Mouse (Mus musculus): ENCODE results near the gene Tbk1. TPM values are rescaled to one million over a fixed set of nuclear protein-coding genes. Genes with fewer than 3 reads are reported as not detected.

The Tbk1 gene
- polyA plus RNA-seq, 1 experiment = 14.8 TPM

- no peak for DNase-seq
- H3K27ac ChIP-seq (ENCODE audit: insufficient read depth, low read depth, low read length) = no peak overlapping the region
- H3K27me3 ChIP-seq (replicated peaks; ENCODE audit: control insufficient read depth, insufficient read depth, low read length) = no peaks in the 10 kb centered on the region
- TF ChIP-seq POLR2A (IDR thresholded peaks at IDR 0.05; ENCODE audit: low read depth, low read length) (no peak), CTCF (conservative IDR thresholded peaks at IDR 0.05; ENCODE audit: insufficient read depth, insufficient read length, low read depth, low read length) (no peak)
- no peaks in the 10 kb centered on the region for H3K4me1 ChIP-seq (ENCODE audit: control insufficient read depth, insufficient read depth, low read length)
- WGBS = 78% methylated on average over 9 of the region's 9 CpGs
- no peak overlapping the region for H3K4me3 ChIP-seq (ENCODE audit: insufficient read depth, low read depth, low read length)
- peaks cover 2% of the 10 kb centered on the region for H3K36me3 ChIP-seq (ENCODE audit: control insufficient read depth, insufficient read depth, low read length)
Observed at GRCm38 (mm10) chr10:121550334-121550733, 36.3 kb downstream of the Tbk1 start.

DNA sequence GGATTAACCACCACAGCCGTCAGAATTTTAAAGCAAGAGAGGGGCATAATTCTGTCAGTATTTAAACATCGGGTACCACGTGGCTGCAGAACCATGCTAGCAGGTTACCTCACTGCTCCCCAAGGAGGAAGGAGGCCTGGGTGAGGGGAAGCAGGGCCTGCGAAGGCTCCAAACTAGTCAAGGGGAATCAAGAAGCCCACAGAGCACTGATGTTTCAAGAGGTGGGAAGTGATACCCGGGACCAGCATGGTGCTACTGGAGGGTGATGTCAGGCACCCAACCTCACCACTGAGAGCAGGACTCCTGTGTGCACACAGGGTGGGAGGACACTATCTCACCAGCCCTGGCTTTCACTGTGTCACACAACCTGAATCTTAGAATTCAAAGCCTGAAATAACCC lies 36.9 kb downstream of the Tbk1 start:
- DNase-seq = no peak
- Histone ChIP-seq H3K27ac (ENCODE audit: insufficient read depth, low read depth, low read length) (no peak overlapping the region), H3K27me3 (replicated peaks; ENCODE audit: control insufficient read depth, insufficient read depth, low read length) (no peaks in the 10 kb centered on the region), H3K4me3 (ENCODE audit: insufficient read depth, low read depth, low read length) (no peak overlapping the region), H3K4me1 (ENCODE audit: control insufficient read depth, insufficient read depth, low read length) (no peaks in the 10 kb centered on the region), H3K36me3 (ENCODE audit: control insufficient read depth, insufficient read depth, low read length) (peaks cover 2% of the 10 kb centered on the region)
- TF ChIP-seq CTCF (conservative IDR thresholded peaks at IDR 0.05; ENCODE audit: insufficient read depth, insufficient read length, low read depth, low read length) = no peak
- no peak for TF ChIP-seq POLR2A (IDR thresholded peaks at IDR 0.05; ENCODE audit: low read depth, low read length)
- WGBS = 86% methylated on average over 5 of the region's 5 CpGs

DNA sequence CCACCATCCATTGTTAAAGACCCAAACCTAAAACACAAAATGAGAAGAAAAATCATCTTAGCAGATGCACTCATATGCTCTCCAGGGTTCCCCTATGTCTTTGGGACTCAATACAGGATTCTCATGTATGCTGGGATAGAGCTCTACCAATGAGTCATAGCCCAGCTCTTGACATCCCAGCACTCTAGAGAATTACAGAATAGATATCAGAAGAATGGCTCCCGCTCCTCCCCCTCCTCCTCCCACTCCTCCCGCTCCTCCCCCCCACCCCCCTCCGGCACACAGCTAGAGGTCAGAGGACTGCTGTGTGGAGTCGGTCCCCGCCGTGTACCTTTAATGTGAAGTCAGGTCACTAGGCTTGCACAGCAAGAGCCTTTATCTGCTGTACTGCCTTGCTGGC lies 39.4 kb downstream of the Tbk1 start:
- no peak overlapping the region for H3K27ac ChIP-seq (ENCODE audit: insufficient read depth, low read depth, low read length)
- no peak overlapping the region for H3K4me3 ChIP-seq (ENCODE audit: insufficient read depth, low read depth, low read length)
- no peaks in the 10 kb centered on the region; the same call in 1 of the 2 replicates for H3K36me3 ChIP-seq (ENCODE audit: control insufficient read depth, insufficient read depth, low read length)
- WGBS = 79% methylated on average over 6 of the region's 6 CpGs
- TF ChIP-seq POLR2A (IDR thresholded peaks at IDR 0.05; ENCODE audit: low read depth, low read length) (no peak), CTCF (conservative IDR thresholded peaks at IDR 0.05; ENCODE audit: insufficient read depth, insufficient read length, low read depth, low read length) (no peak)
- no peaks in the 10 kb centered on the region for H3K4me1 ChIP-seq (ENCODE audit: control insufficient read depth, insufficient read depth, low read length)
- no peaks in the 10 kb centered on the region for H3K27me3 ChIP-seq (replicated peaks; ENCODE audit: control insufficient read depth, insufficient read depth, low read length)
- DNase-seq = no peak

DNA sequence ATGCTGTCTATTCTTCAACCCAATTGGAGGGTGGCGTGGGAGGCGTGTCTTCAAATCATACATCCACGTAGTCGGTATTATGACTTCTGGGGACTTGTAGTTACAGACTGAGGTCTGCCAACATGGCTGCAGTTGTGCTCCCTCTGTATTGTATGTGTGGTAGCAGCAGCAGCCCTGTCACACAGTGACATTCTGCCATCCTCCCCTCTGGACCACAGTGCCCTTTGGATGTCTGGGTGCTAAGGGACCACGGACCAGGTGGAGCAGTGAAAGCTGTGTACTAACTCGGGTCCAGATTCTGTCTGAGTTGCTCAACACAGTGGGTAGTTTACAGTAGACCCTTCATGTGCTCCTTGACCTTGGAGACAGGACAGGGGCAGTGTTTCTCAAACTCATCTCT lies 43.0 kb downstream of the Tbk1 start:
- no peak overlapping the region for H3K27ac ChIP-seq (ENCODE audit: insufficient read depth, low read depth, low read length)
- WGBS = 97% methylated on average over 6 of the region's 6 CpGs
- H3K4me3 ChIP-seq (ENCODE audit: insufficient read depth, low read depth, low read length) = no peak overlapping the region
- H3K4me1 ChIP-seq (ENCODE audit: control insufficient read depth, insufficient read depth, low read length) = no peaks in the 10 kb centered on the region
- TF ChIP-seq POLR2A (IDR thresholded peaks at IDR 0.05; ENCODE audit: low read depth, low read length) (no peak), CTCF (conservative IDR thresholded peaks at IDR 0.05; ENCODE audit: insufficient read depth, insufficient read length, low read depth, low read length) (no peak)
- no peaks in the 10 kb centered on the region for H3K36me3 ChIP-seq (ENCODE audit: control insufficient read depth, insufficient read depth, low read length)
- H3K27me3 ChIP-seq (replicated peaks; ENCODE audit: control insufficient read depth, insufficient read depth, low read length) = no peaks in the 10 kb centered on the region
- no peak for DNase-seq

DNA sequence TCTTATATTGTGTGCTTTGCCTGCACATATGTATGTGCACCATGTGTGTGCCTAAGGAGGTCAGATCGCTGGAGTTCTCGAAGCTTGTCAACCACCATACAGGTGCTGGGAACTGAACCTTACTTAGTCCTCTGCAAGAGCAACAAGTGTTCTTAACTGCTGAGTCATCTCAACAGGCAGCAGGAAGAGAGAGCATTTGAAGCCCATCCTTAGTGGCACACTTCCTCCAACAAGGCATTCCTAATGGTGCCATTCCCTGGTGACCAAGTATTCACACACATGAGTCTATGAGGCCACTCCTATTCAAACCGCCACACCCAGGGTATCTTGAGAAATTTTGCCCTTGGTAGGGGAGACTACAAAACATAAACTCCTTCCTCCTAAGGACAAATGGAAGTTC lies 44.4 kb downstream of the Tbk1 start:
- Histone ChIP-seq H3K4me1 (ENCODE audit: control insufficient read depth, insufficient read depth, low read length) (no peaks in the 10 kb centered on the region), H3K27ac (ENCODE audit: insufficient read depth, low read depth, low read length) (no peak overlapping the region), H3K4me3 (ENCODE audit: insufficient read depth, low read depth, low read length) (no peak overlapping the region), H3K27me3 (replicated peaks; ENCODE audit: control insufficient read depth, insufficient read depth, low read length) (no peaks in the 10 kb centered on the region), H3K36me3 (ENCODE audit: control insufficient read depth, insufficient read depth, low read length) (no peaks in the 10 kb centered on the region)
- TF ChIP-seq POLR2A (IDR thresholded peaks at IDR 0.05; ENCODE audit: low read depth, low read length) (no peak), CTCF (conservative IDR thresholded peaks at IDR 0.05; ENCODE audit: insufficient read depth, insufficient read length, low read depth, low read length) (no peak)
- no peak for DNase-seq
- WGBS = 96% methylated on average over 3 of the region's 3 CpGs

- WGBS = 51% methylated on average over 4 of the region's 4 CpGs
- DNase-seq = no peak
- H3K36me3 ChIP-seq (ENCODE audit: control insufficient read depth, insufficient read depth, low read length) = no peaks in the 10 kb centered on the region
- H3K27me3 ChIP-seq (replicated peaks; ENCODE audit: control insufficient read depth, insufficient read depth, low read length) = no peaks in the 10 kb centered on the region
- TF ChIP-seq POLR2A (IDR thresholded peaks at IDR 0.05; ENCODE audit: low read depth, low read length) (no peak), CTCF (conservative IDR thresholded peaks at IDR 0.05; ENCODE audit: insufficient read depth, insufficient read length, low read depth, low read length) (no peak)
- no peak overlapping the region for H3K27ac ChIP-seq (ENCODE audit: insufficient read depth, low read depth, low read length)
- H3K4me1 ChIP-seq (ENCODE audit: control insufficient read depth, insufficient read depth, low read length) = no peaks in the 10 kb centered on the region
- no peak overlapping the region for H3K4me3 ChIP-seq (ENCODE audit: insufficient read depth, low read depth, low read length)
Observed at GRCm38 (mm10) chr10:121534995-121535394, 51.6 kb downstream of the Tbk1 start.

DNA sequence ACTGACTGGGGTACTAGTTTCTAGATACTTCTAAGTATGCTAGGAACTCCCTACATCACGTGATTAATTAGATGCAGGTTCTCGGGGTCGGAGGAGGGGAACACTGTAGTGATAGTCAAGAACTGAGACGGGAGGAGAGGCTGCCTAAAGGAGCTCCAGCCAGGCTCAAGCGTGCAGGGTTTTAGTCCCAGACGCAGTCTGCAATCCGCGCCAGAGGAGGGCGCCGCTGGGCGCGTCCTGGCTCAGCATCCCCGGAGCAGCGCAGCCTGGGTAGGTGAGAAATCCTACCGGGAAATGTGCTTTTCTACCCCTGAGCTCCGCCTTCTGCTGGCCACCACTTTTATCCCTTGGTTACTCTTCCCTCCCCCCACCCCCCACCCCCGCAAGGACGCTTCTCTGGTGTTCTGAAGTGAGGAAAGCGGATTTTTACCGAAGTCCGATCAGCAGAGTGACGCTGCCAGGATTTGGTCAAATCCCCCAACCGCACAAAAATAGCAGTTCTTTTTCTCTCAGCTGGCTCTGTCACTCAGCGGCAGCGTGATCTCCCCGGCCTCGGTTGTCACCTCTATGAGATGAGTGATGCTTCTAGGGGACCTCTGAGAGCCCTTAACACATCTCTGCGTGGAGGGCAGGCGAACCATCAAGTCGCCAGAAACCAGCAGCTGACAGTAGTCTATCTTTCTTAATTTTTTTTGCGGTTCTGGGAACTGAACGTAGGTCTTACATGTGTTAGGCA lies 53.3 kb downstream of the Tbk1 start:
- no peak overlapping the region for H3K4me3 ChIP-seq (ENCODE audit: insufficient read depth, low read depth, low read length)
- WGBS = 16% methylated on average over 32 of the region's 32 CpGs
- DNase-seq = peak; percentile 40
- no peaks in the 10 kb centered on the region for H3K4me1 ChIP-seq (ENCODE audit: control insufficient read depth, insufficient read depth, low read length)
- no peak for TF ChIP-seq POLR2A (IDR thresholded peaks at IDR 0.05; ENCODE audit: low read depth, low read length)
- TF ChIP-seq CTCF (conservative IDR thresholded peaks at IDR 0.05; ENCODE audit: insufficient read depth, insufficient read length, low read depth, low read length) = peak; percentile 32; the same call in 1 of the 2 replicates
- H3K27ac ChIP-seq (ENCODE audit: insufficient read depth, low read depth, low read length) = no peak overlapping the region
- H3K27me3 ChIP-seq (replicated peaks; ENCODE audit: control insufficient read depth, insufficient read depth, low read length) = no peaks in the 10 kb centered on the region
- H3K36me3 ChIP-seq (ENCODE audit: control insufficient read depth, insufficient read depth, low read length) = no peaks in the 10 kb centered on the region
